Mouse (Mus musculus) embryo, embryonic 10.5 days (tissue): ENCODE results near the gene Ggt1.
A peak's percentile ranks its signal among the peaks of the same experiment; 100 is the strongest.
"Not testable (repeated sequence)": the region's sequence is repeated elsewhere in the genome, so short reads cannot be mapped to it uniquely, and the experiment has no call there.

ENCODE experiments used
- DNase-seq: peaks from one replicate; pipeline ENCODE4 v3.0.0-alpha.2; 2015; ENCODE audit warnings: low spot score

Gene Ggt1

GRCm38 (mm10) chr10:75549886-75550285 is 11.5 kb upstream of the Ggt1 start:
- no peak for DNase-seq

DNA sequence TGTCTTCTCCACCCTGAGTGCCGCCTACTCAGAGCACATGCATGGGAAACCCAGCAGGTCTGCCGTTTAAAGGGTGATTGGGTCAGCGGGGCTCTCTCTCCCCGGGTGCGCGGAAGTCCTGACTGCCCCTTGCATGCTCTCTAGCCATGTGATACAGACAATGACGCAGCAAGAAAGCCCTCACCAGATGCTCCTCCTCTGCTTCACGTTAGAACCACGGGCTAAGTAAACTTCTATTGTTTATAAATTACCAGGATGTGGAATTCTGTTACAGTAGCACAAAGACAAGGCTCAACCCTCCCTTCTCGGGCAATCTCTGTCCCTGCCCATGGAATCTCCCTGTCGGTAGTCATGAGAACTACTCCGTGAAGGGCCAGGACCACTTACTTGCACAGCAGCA is 10.2 kb upstream of the Ggt1 start:
- DNase-seq: no peak

DNA sequence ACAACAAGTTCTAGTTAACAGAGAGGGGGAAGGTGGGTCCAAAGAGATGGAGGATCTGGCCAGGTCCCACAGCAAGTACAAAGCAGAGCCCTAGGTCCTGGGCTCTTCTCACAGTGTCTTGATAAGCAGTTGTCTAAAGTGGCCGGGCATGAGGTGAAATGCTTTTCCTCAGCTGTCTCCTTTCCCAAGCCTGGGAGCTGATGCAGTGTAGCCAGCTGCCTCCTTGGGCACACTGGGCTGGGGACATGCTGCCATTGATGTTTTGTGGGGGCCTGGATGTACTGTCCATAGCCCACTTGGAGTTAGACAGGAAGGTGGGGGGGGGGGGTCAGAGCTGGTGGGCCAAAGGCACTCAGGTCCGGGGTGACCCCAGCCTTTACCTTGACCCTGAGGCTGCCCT is 9.3 kb upstream of the Ggt1 start:
- DNase-seq: no peak

GRCm38 (mm10) chr10:75552701-75553450 is 8.5 kb upstream of the Ggt1 start:
- no peak for DNase-seq

GRCm38 (mm10) chr10:75554090-75554489 is 7.3 kb upstream of the Ggt1 start:
- DNase-seq: no peak

GRCm38 (mm10) chr10:75555557-75555956 is 5.8 kb upstream of the Ggt1 start:
- DNase-seq: no peak

GRCm38 (mm10) chr10:75556026-75556425 is 5.4 kb upstream of the Ggt1 start:
- no peak for DNase-seq

DNA sequence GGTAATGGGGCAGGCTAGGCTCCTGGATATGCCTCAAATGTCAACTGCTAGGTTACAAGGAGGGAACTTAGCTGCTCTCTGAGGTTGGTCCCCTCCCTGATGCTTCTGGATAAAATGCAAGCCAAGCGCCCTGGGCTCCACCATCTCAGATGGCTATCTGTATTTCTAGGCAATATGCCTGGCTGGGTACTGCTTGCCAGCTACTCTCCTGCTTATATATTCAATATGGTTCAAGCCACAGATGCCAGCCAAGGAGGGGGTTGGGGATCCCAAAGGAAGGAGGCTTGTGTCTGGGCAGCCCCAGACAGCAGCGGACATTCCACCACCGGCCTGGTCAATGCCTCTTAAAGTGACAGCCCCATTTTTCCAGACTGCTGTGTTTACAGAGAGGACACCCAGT is 2.9 kb upstream of the Ggt1 start:
- no peak for DNase-seq

- peak; percentile 39 for DNase-seq
These were observed 2.2 kb upstream of the Ggt1 start for GRCm38 (mm10) chr10:75559041-75559675.

GRCm38 (mm10) chr10:75559676-75560548 is 1.5 kb upstream of the Ggt1 start, which contains the start of gene Lrrc75b:
TSS of gene Lrrc75b (minus strand) at chr10:75560330.
- DNase-seq: peak; percentile 59

DNA sequence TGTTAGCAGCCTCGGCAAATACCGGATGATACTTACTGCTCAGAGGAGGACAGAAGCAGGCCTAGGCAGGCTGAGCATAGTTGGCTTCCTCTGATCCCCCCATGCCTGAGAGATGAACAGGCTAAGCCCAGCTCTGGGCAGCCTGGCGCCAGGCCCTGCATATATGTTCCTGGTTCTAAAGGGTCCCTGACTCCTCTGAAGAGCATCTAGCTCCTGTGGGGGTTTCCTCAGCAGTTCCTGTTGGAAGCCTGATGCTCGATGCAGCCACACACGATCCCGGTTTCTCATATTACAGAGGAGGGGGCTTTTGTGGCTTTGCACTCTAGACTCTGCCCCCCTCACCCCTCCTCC is 880 bp upstream of the Ggt1 start:
- DNase-seq: peak; percentile 42

DNA sequence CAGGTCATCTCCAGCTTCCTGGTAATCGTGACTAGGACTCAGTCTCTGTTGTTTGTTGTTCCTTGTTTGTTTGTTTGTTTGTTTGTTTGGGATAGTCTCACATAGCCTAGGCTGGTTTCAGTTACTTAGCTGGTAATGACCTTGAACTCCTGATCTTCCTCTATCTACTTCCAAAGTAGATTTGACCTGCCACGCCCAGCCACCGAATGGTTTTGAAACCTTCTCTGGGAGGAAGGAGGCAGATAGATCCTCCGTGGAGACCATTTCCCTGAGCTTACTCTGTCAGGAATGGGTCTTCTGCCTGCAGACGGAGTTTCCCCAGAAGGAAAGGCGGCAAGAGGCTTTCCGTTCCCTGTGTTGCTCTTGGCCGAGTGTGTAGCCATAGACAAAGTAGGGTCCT is 1.2 kb downstream of the Ggt1 start:
- no peak for DNase-seq

GRCm38 (mm10) chr10:75564687-75565265 is 3.4 kb downstream of the Ggt1 start:
- DNase-seq: no peak

DNA sequence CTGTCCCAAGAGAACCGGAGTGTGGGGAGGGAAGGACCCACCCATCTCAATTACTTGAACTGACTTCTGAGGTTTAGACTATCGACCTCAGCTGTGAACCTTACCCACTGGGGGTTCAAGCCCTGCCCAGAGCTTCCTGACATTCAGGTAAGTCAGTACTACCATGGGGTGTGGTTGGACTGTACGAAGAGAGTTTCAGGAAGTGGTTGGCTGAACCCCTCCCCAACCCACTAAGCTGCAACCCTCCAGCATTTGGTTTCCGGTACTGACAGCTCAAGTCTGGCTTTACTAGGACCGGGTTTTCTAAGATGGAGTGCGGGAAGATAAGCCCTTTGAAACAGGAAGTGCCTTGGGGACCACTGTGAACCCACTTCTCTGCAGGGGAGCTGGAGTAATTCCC is 4.0 kb downstream of the Ggt1 start:
- DNase-seq: no peak

GRCm38 (mm10) chr10:75565906-75566305 is 4.5 kb downstream of the Ggt1 start:
- no peak for DNase-seq

- DNase-seq: no peak
These were observed 4.9 kb downstream of the Ggt1 start for GRCm38 (mm10) chr10:75566321-75566720.

GRCm38 (mm10) chr10:75566765-75567164 is 5.4 kb downstream of the Ggt1 start:
- DNase-seq: not testable (repeated sequence)

GRCm38 (mm10) chr10:75568029-75568428 is 6.6 kb downstream of the Ggt1 start:
- no peak for DNase-seq

GRCm38 (mm10) chr10:75568441-75568840 is 7.0 kb downstream of the Ggt1 start:
- no peak for DNase-seq

GRCm38 (mm10) chr10:75568851-75569250 is 7.4 kb downstream of the Ggt1 start:
- DNase-seq: no peak

DNA sequence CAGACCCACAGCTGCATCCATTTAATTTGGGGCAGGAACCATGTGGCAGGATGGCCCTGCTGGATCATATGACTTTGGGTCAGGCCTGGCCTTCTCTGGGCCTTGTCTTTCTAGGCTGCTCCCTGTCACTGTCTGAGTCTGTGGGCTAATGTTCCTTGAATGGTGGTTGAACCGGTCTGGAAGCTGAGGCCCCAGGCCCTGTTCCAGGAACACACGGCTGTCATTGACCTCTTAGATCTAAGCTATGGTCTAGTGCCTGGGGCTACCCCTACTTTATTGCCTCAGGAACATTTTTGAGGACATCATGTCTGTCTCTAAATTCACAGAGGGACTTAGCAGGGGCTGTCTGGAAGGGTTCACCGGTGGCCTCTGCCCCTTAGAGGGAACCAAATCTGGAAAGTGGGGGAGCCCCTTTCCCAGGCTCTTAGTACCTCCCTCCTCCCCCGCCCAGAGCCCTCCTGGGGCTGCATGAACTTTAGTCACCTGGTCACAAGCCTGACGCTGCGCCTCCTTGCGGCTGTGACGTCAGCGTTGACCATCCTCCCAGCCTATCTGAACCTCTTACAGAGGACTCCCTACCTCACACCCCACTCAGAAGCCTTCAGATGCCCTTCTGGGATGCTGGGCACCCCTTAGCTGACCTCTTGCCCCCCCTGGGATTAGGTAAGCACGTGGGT is 9.7 kb downstream of the Ggt1 start:
- no peak for DNase-seq

DNA sequence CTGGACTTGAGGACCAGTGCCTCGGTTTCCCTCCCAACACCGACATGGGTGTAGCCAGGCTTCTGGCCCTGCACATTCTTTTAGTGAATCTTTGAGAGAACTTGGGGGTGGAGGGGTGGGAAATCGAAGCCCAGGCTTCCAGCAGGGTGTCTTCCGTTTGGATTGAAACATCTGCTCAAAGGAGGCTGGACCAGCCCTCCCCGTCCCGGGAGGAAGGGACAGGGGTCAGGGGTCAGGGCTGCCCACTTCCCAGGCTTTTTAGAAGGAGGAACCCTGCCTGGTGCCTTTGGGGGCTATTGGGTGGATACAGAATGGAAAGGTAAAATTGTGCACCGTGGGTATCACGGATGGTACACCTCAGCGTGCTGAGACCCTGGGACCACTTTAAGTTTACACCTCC is 10.5 kb downstream of the Ggt1 start:
- DNase-seq: no peak
